7 mouse cellular contexts compared by ENCODE assay signal in the genomic region with DNA sequence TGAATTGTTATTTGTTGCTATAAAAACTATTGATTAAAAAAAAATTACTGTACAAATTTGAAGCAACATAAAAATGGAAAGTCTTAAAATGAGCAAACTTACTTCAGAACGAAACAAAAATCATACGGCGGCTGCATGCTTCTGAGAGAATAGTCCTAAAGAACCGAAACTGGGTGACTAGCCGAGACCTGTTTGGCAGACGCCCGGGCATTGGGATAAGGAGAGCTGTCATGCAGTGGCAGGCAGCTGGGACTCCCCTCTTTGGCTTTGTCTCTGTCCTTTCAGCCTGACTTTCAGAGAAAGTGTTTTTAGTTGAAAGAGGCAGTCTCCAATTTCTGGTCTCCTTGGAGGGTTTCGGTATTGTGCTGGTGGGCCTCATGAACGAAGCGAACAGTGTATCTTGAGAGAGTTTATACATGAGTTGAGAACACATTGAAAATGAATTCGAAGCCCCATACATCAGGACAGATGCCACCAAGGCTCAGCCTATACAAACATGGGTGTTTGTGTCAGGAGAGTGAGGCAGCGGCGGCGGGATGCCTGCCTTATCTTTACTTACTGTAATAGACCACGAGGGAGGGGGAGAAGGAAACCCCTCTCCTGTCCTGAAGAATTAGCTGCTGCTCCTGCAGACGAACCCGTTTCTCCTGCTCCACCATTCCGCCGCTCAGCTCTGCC. TPM values are rescaled to one million over a fixed set of nuclear protein-coding genes. Genes with fewer than 3 reads are reported as not detected.
DNase-seq lines count a peak whose midpoint lies in the region; ATAC-seq and TF ChIP-seq lines count a peak whose summit lies in the region.

No protein-coding gene starts in this region.

- no peak for DNase-seq in lung, embryonic 14.5 days
- no peak for DNase-seq in lung, adult 18-20 months
- DNase-seq in forebrain, embryonic 14.5 days (ENCODE audit: low spot score): peak; percentile 39
- DNase-seq in limb, embryonic 14.5 days (ENCODE audit: low spot score): no peak
- no peak for DNase-seq in thymus, postnatal 25 days
- no peak for DNase-seq in urinary bladder, postnatal 25 days (ENCODE audit: low spot score)

- 17% methylated on average over 19 of the region's 19 CpGs for WGBS in lung, embryonic 14.5 days
- WGBS in forebrain, embryonic 14.5 days: 18% methylated on average over 19 of the region's 19 CpGs
- 31% methylated on average over 17 of the region's 19 CpGs for WGBS in limb, embryonic 14.5 days
- WGBS in stomach, embryonic 14.5 days: 22% methylated on average over 19 of the region's 19 CpGs

- H3K4me1 ChIP-seq in lung, embryonic 14.5 days (ENCODE audit: insufficient read depth): no peaks in the 10 kb centered on the region
- H3K4me1 ChIP-seq in forebrain, embryonic 14.5 days (ENCODE audit: control insufficient read depth, insufficient read depth, low read length): peaks cover 14% of the 10 kb centered on the region
- peaks cover 7% of the 10 kb centered on the region for H3K4me1 ChIP-seq in limb, embryonic 14.5 days (ENCODE audit: control insufficient read depth, insufficient read depth, low read length)
- H3K4me1 ChIP-seq in stomach, embryonic 14.5 days (ENCODE audit: control insufficient read depth, insufficient read depth, low read length): peaks cover 13% of the 10 kb centered on the region; the same call in 1 of the 2 replicates

- H3K36me3 ChIP-seq in lung, embryonic 14.5 days (ENCODE audit: insufficient read depth): no peaks in the 10 kb centered on the region
- no peaks in the 10 kb centered on the region for H3K36me3 ChIP-seq in forebrain, embryonic 14.5 days (ENCODE audit: control insufficient read depth, insufficient read depth, low read length)
- H3K36me3 ChIP-seq in limb, embryonic 14.5 days (ENCODE audit: control insufficient read depth, insufficient read depth, low read length): no peaks in the 10 kb centered on the region
- H3K36me3 ChIP-seq in stomach, embryonic 14.5 days (ENCODE audit: control insufficient read depth, insufficient read depth, low read length): no peaks in the 10 kb centered on the region

- H3K9ac ChIP-seq in lung, embryonic 14.5 days: peak overlapping the region; percentile 29; the same call in 1 of the 2 replicates
- H3K9ac ChIP-seq in forebrain, embryonic 14.5 days (ENCODE audit: low read length): peak overlapping the region; percentile 56
- no peak overlapping the region for H3K9ac ChIP-seq in limb, embryonic 14.5 days (ENCODE audit: low read depth, low read length, severe bottlenecking)
- H3K9ac ChIP-seq in stomach, embryonic 14.5 days (replicated peaks; ENCODE audit: low read depth, low read length): no peak overlapping the region; the same call in 1 of the 2 replicates

- no peak for TF ChIP-seq CTCF in lung, embryonic 14.5 days (IDR thresholded peaks at IDR 0.05; ENCODE audit: low read depth)

- peak overlapping the region; percentile 57 for H3K4me2 ChIP-seq in lung, embryonic 14.5 days
- H3K4me2 ChIP-seq in forebrain, embryonic 14.5 days (ENCODE audit: low read length): peak overlapping the region; percentile 63
- peak overlapping the region; percentile 40; the same call in 1 of the 2 replicates for H3K4me2 ChIP-seq in limb, embryonic 14.5 days (replicated peaks; ENCODE audit: low read depth, low read length, severe bottlenecking)
- peak overlapping the region; percentile 48 for H3K4me2 ChIP-seq in stomach, embryonic 14.5 days (replicated peaks; ENCODE audit: low read depth, low read length)

- ATAC-seq in lung, embryonic 14.5 days (ENCODE audit: insufficient read depth): peak; percentile 26; the same call in 1 of the 2 replicates
- ATAC-seq in forebrain, embryonic 14.5 days: no peak; the same call in 1 of the 2 replicates
- 0 out of 2 replicates have a peak, but pooled peaks have one; percentile 7 for ATAC-seq in limb, embryonic 14.5 days (ENCODE audit: low FRiP score, low read depth)
- no peak for ATAC-seq in stomach, embryonic 14.5 days (ENCODE audit: insufficient number of reproducible peaks, insufficient read depth, low FRiP score, low read depth)

- peak overlapping the region; percentile 19 for H3K4me3 ChIP-seq in lung, embryonic 14.5 days (ENCODE audit: low read depth, low read length)
- H3K4me3 ChIP-seq in forebrain, embryonic 14.5 days (ENCODE audit: low read depth, low read length): peak overlapping the region; percentile 23
- H3K4me3 ChIP-seq in limb, embryonic 14.5 days (replicated peaks; ENCODE audit: low read length): peak overlapping the region; percentile 12; the same call in 1 of the 2 replicates
- H3K4me3 ChIP-seq in stomach, embryonic 14.5 days (ENCODE audit: low read depth, low read length): peak overlapping the region; percentile 16; the same call in 1 of the 2 replicates

- no peak for TF ChIP-seq POLR2A in limb, embryonic 14.5 days (IDR thresholded peaks at IDR 0.05; ENCODE audit: borderline replicate concordance, extremely low read depth, insufficient read depth, insufficient read length)

- no peak overlapping the region for H3K27ac ChIP-seq in lung, embryonic 14.5 days (ENCODE audit: low read depth)
- no peak overlapping the region for H3K27ac ChIP-seq in forebrain, embryonic 14.5 days (ENCODE audit: low read depth, low read length)
- H3K27ac ChIP-seq in limb, embryonic 14.5 days (replicated peaks; ENCODE audit: low read depth, low read length): 0 out of 2 replicates have a peak overlapping the region, but pooled peaks have one; percentile 22
- H3K27ac ChIP-seq in stomach, embryonic 14.5 days (ENCODE audit: low read length): peak overlapping the region; percentile 71

- H3K9me3 ChIP-seq in lung, embryonic 14.5 days (ENCODE audit: low read depth, low read length): no peaks in the 10 kb centered on the region
- H3K9me3 ChIP-seq in forebrain, embryonic 14.5 days (replicated peaks; ENCODE audit: control insufficient read depth, low read length): no peaks in the 10 kb centered on the region
- no peaks in the 10 kb centered on the region for H3K9me3 ChIP-seq in limb, embryonic 14.5 days (ENCODE audit: control insufficient read depth, low read length)
- H3K9me3 ChIP-seq in stomach, embryonic 14.5 days (ENCODE audit: control insufficient read depth, low read depth, low read length): no peaks in the 10 kb centered on the region

- H3K27me3 ChIP-seq in lung, embryonic 14.5 days (ENCODE audit: insufficient read depth, low read length): no peaks in the 10 kb centered on the region
- H3K27me3 ChIP-seq in forebrain, embryonic 14.5 days (replicated peaks; ENCODE audit: control insufficient read depth, insufficient read depth, low read length): no peaks in the 10 kb centered on the region
- no peaks in the 10 kb centered on the region for H3K27me3 ChIP-seq in limb, embryonic 14.5 days (ENCODE audit: control insufficient read depth, insufficient read depth, low read length)
- H3K27me3 ChIP-seq in stomach, embryonic 14.5 days (ENCODE audit: control insufficient read depth, insufficient read depth, low read length): no peaks in the 10 kb centered on the region

RNA-seq across cellular contexts. Expression of a gene that starts 21.8 kb away (rescaled TPM):
- polyA plus RNA-seq in lung, embryonic 14.5 days (2014; fragmentation: Nextera tagmentation; extraction: Ambion mirVana): 9.3 and 9.5 TPM in 2 replicates
- polyA plus RNA-seq in forebrain, embryonic 14.5 days (2014; fragmentation: Nextera tagmentation; extraction: Ambion mirVana): 2.7 and 3.3 TPM in 2 replicates
- polyA plus RNA-seq in limb, embryonic 14.5 days (2012; rRNA removed): 6.2 and 6.3 TPM in 2 replicates
- 8.6 and 9.7 TPM in 2 replicates for polyA plus RNA-seq in limb, embryonic 14.5 days (2014; fragmentation: Nextera tagmentation; extraction: Ambion mirVana)
- polyA plus RNA-seq in stomach, embryonic 14.5 days (2014; fragmentation: Nextera tagmentation; extraction: Ambion mirVana): 12.0 and 14.4 TPM in 2 replicates

Comparison
In these comparisons a context has a peak if more than half of its experiments do, and no peak if none do; other contexts are left out.
1. ATAC-seq: peak in lung, embryonic 14.5 days (single experiment) and limb, embryonic 14.5 days (single experiment); none in forebrain, embryonic 14.5 days (single experiment) and stomach, embryonic 14.5 days (single experiment).
2. H3K27ac ChIP-seq: peak in limb, embryonic 14.5 days (single experiment) and stomach, embryonic 14.5 days (single experiment); none in lung, embryonic 14.5 days (single experiment) and forebrain, embryonic 14.5 days (single experiment).
3. H3K9ac ChIP-seq: peak in lung, embryonic 14.5 days (single experiment) and forebrain, embryonic 14.5 days (single experiment); none in limb, embryonic 14.5 days (single experiment) and stomach, embryonic 14.5 days (single experiment).
4. Peak in every context shown above with its lines, with median percentiles within 50 percentile points of each other: H3K4me2 ChIP-seq and H3K4me3 ChIP-seq.